Mouse (Mus musculus) liver, embryonic 11.5 days (tissue): Measurements from ENCODE around the gene Rad9a. TPM values are rescaled to one million over a fixed set of nuclear protein-coding genes. Genes with fewer than 3 reads are reported as not detected.

Source experiments
- ATAC-seq: fragments of 200-750 bp; cut with Nextera tagmentation; replicated peaks from 2 replicates; pipeline ENCODE4 v1.8.0; 2017; ENCODE audit warnings: moderate number of reproducible peaks, mild to moderate bottlenecking, moderate TSS enrichment, moderate library complexity; ENCODE audit not compliant: low FRiP score
- DNase-seq: peaks from one replicate; pipeline ENCODE4 v3.0.0-alpha.2; 2017; ENCODE audit warnings: low spot score
- H3K27ac ChIP-seq: fragments of 300-500 bp; sonication (generic); 2 replicates; pipeline ENCODE4 v1.5.1; 2014; ENCODE audit warnings: mild to moderate bottlenecking, low read depth, low read length, control low read depth
- H3K27me3 ChIP-seq: fragments of 300-500 bp; sonication (generic); replicated peaks from 2 replicates; pipeline ENCODE4 v1.6.1; 2014; ENCODE audit warnings: low read length, mixed read lengths; ENCODE audit not compliant: control insufficient read depth, insufficient read depth
- H3K36me3 ChIP-seq: fragments of 300-500 bp; sonication (generic); 2 replicates; pipeline ENCODE4 v1.6.1; 2014; ENCODE audit warnings: mild to moderate bottlenecking, low read length, moderate library complexity, mixed read lengths; ENCODE audit not compliant: control insufficient read depth, insufficient read depth
- H3K4me1 ChIP-seq: fragments of 300-500 bp; sonication (generic); replicated peaks from 2 replicates; pipeline ENCODE4 v1.6.1; 2014; ENCODE audit warnings: low read length, mixed read lengths; ENCODE audit not compliant: control insufficient read depth, insufficient read depth
- H3K4me2 ChIP-seq: fragments of 300-500 bp; sonication (generic); 2 replicates; pipeline ENCODE4 v1.6.1; 2014; ENCODE audit warnings: mild to moderate bottlenecking, control low read depth, moderate library complexity
- H3K4me3 ChIP-seq: fragments of 300-500 bp; sonication (generic); 2 replicates; pipeline ENCODE4 v1.5.1; 2014; ENCODE audit warnings: low read depth, low read length, control low read depth
- H3K9ac ChIP-seq: fragments of 300-500 bp; sonication (generic); 2 replicates; pipeline ENCODE4 v1.6.1; 2014; ENCODE audit warnings: low read depth, low read length, control low read depth
- H3K9me3 ChIP-seq: fragments of 300-500 bp; sonication (generic); 2 replicates; pipeline ENCODE4 v1.6.1; 2016; ENCODE audit warnings: low read length, inconsistent platforms, mixed read lengths; ENCODE audit not compliant: control insufficient read depth
- WGBS: fragments of 180-500 bp; shearing (Covaris S2); extraction: QIAGEN DNeasy Blood & Tissue Kit; methylation state at CpG from one replicate; pipeline ENCODE4 v1.1.7; 2014; 5-methylcytosine and 5-hydroxymethylcytosine counted together
- polyA plus RNA-seq: library from polyadenylated mRNA; unstranded; fragments of >200 nt; fragmentation: Nextera tagmentation; extraction: Ambion mirVana; gene quantifications from 2 replicates; pipeline ENCODE4 v1.2.1, GENCODE M21; 2014

Gene Rad9a
- polyA plus RNA-seq, 1 experiment from 2014 or later = 38.8 TPM

GRCm38 (mm10) chr19:4203604-4204326 is 2.3 kb upstream of the Rad9a start:
- Histone ChIP-seq H3K27me3 (peaks cover 6% of the 10 kb centered on the region; the same call in 1 of the 2 replicates), H3K27ac (0 out of 2 replicates have a peak overlapping the region, but pooled peaks have one; percentile 13), H3K9me3 (no peaks in the 10 kb centered on the region), H3K36me3 (peaks cover 5% of the 10 kb centered on the region; the same call in 1 of the 2 replicates), H3K9ac (no peak overlapping the region), H3K4me1 (peaks cover 19% of the 10 kb centered on the region), H3K4me3 (no peak overlapping the region), H3K4me2 (no peak overlapping the region)
- no peak for DNase-seq
- 51% methylated on average over 13 of the region's 13 CpGs for WGBS
- no peak for ATAC-seq

DNA sequence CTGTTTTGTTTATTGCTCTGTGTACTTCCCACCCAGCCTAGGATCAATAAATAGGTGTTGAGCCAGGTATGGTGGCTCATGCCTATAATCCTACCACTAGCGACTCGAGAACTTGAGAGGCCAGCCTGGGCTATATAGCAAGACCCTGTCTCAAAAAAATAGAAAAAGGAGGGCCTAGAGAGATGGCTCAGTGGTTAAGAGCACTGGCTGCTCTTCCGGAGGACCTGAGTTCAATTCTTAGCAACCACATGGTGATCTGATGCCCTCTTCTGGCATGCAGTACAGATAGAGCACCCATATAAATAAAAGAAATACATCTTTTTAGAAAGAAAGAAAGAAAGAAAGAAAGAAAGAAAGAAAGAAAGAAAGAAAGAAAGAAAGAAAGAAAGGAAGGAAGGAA is 1.7 kb upstream of the Rad9a start:
- H3K4me3 ChIP-seq = no peak overlapping the region
- WGBS = 51% methylated on average over 3 of the region's 3 CpGs
- H3K4me1 ChIP-seq = peaks cover 19% of the 10 kb centered on the region
- peaks cover 6% of the 10 kb centered on the region; the same call in 1 of the 2 replicates for H3K27me3 ChIP-seq
- peaks cover 6% of the 10 kb centered on the region; the same call in 1 of the 2 replicates for H3K36me3 ChIP-seq
- ATAC-seq (no peak), DNase-seq (no peak)
- peak overlapping the region; percentile 28; the same call in 1 of the 2 replicates for H3K27ac ChIP-seq
- no peaks in the 10 kb centered on the region for H3K9me3 ChIP-seq
- no peak overlapping the region for H3K4me2 ChIP-seq
- no peak overlapping the region for H3K9ac ChIP-seq

DNA sequence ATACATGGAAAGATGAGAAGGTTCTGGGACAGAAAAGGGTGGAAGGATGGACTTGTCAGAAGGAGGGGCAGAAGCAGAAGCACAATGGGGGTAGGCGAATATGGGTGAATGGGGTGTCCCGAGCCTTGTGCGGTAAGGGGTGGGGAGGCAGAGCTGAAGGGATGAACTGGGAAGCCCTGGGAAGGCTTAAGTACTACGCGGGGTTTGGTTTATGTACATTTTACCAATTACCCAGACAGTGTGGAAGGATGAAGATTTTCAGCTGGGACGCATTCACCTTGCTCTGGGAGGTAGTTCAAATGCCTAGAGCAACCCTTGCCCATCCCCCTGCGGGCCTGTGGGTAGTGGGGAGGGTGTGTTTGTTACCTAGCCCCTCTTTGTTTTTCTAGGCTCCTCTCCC is 687 bp upstream of the Rad9a start:
- Histone ChIP-seq H3K36me3 (peaks cover 7% of the 10 kb centered on the region; the same call in 1 of the 2 replicates), H3K4me3 (peak overlapping the region; percentile 84), H3K4me1 (peaks cover 19% of the 10 kb centered on the region), H3K27me3 (peaks cover 6% of the 10 kb centered on the region; the same call in 1 of the 2 replicates), H3K4me2 (peak overlapping the region; percentile 94), H3K27ac (peak overlapping the region; percentile 84; the same call in 1 of the 2 replicates), H3K9me3 (no peaks in the 10 kb centered on the region), H3K9ac (peak overlapping the region; percentile 80)
- WGBS = 34% methylated on average over 7 of the region's 7 CpGs
- DNase-seq (no peak), ATAC-seq (no peak)

- H3K4me2 ChIP-seq = no peak overlapping the region
- H3K4me1 ChIP-seq = peaks cover 37% of the 10 kb centered on the region
- H3K9ac ChIP-seq = no peak overlapping the region; the same call in 1 of the 2 replicates
- no peaks in the 10 kb centered on the region for H3K27me3 ChIP-seq
- no peaks in the 10 kb centered on the region for H3K9me3 ChIP-seq
- peak overlapping the region; percentile 50 for H3K27ac ChIP-seq
- 73% methylated on average over 3 of the region's 3 CpGs for whole genome bisulfite sequencing
- DNase-seq (no peak), ATAC-seq (no peak)
- no peak overlapping the region for H3K4me3 ChIP-seq
- peaks cover 44% of the 10 kb centered on the region for H3K36me3 ChIP-seq
Measured at GRCm38 (mm10) chr19:4197180-4197579, 4.3 kb downstream of the Rad9a start.

- Histone ChIP-seq H3K27me3 (no peaks in the 10 kb centered on the region), H3K27ac (no peak overlapping the region), H3K36me3 (peaks cover 44% of the 10 kb centered on the region), H3K4me2 (no peak overlapping the region), H3K9me3 (no peaks in the 10 kb centered on the region), H3K4me3 (no peak overlapping the region), H3K9ac (peak overlapping the region; percentile 23; the same call in 1 of the 2 replicates), H3K4me1 (peaks cover 35% of the 10 kb centered on the region)
- ATAC-seq = no peak
- DNase-seq = no peak
- 64% methylated on average over 5 of the region's 5 CpGs for WGBS
Measured at GRCm38 (mm10) chr19:4196548-4196947, 4.9 kb downstream of the Rad9a start.

DNA sequence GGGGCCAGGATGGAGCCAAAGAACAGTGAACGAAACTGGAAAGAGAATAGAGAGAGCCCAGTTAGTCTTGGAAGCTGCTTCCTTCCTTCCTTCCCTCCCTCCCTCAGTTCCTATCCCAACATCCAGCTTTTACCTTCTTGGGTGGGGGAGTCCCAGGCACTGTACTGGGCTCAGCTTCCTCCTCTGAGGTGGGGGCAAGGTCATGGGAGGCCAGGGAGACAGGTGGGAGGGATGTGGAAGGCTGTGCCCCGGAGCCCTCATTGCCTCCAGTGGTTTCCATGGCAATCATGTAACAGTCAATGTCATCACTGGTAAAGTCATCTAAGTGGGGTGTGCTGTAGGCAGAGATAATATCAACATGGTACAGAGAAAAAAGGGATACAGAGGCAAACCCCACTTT is 5.4 kb downstream of the Rad9a start:
- no peaks in the 10 kb centered on the region for H3K9me3 ChIP-seq
- DNase-seq = no peak
- H3K9ac ChIP-seq = no peak overlapping the region; the same call in 1 of the 2 replicates
- H3K4me3 ChIP-seq = no peak overlapping the region
- WGBS = 72% methylated on average over 2 of the region's 2 CpGs
- peaks cover 40% of the 10 kb centered on the region for H3K4me1 ChIP-seq
- ATAC-seq = no peak
- no peak overlapping the region for H3K4me2 ChIP-seq
- no peaks in the 10 kb centered on the region for H3K27me3 ChIP-seq
- H3K27ac ChIP-seq = no peak overlapping the region
- peaks cover 44% of the 10 kb centered on the region for H3K36me3 ChIP-seq

DNA sequence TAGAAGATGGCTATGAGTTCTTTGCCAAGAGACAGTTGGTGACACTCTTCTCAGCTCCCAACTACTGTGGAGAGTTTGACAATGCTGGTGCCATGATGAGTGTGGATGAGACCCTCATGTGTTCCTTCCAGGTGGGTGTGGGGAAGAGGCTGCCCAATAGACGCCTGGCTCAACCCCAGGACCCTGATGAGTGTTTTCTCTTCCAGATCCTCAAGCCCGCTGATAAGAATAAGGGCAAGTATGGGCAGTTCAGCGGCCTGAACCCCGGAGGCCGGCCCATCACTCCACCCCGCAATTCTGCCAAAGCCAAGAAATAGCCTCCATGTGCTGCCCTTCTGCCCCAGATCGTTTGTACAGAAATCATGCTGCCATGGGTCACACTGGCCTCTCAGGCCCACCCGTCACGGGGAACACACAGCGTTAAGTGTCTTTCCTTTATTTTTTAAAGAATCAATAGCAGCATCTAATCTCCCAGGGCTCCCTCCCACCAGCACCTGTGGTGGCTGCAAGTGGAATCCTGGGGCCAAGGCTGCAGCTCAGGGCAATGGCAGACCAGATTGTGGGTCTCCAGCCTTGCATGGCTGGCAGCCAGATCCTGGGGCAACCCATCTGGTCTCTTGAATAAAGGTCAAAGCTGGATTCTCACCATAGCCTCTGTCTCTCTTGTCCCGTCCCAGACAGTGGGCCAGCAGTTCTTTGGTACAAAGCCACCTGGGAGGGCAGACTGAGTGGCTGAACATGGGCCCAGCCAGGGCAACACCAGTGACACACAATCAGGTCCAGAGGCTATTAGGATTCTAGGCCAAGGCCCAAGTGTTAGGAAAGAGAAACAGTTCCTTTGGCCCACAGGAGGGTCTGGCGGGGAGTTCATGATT is 6.4 kb downstream of the Rad9a start:
- Histone ChIP-seq H3K4me2 (no peak overlapping the region), H3K27me3 (no peaks in the 10 kb centered on the region), H3K9ac (no peak overlapping the region), H3K27ac (no peak overlapping the region), H3K4me1 (peaks cover 39% of the 10 kb centered on the region), H3K36me3 (peaks cover 44% of the 10 kb centered on the region), H3K4me3 (no peak overlapping the region; the same call in 1 of the 2 replicates), H3K9me3 (no peaks in the 10 kb centered on the region)
- whole genome bisulfite sequencing = 81% methylated on average over 12 of the region's 12 CpGs
- ATAC-seq = no peak
- DNase-seq = no peak

DNA sequence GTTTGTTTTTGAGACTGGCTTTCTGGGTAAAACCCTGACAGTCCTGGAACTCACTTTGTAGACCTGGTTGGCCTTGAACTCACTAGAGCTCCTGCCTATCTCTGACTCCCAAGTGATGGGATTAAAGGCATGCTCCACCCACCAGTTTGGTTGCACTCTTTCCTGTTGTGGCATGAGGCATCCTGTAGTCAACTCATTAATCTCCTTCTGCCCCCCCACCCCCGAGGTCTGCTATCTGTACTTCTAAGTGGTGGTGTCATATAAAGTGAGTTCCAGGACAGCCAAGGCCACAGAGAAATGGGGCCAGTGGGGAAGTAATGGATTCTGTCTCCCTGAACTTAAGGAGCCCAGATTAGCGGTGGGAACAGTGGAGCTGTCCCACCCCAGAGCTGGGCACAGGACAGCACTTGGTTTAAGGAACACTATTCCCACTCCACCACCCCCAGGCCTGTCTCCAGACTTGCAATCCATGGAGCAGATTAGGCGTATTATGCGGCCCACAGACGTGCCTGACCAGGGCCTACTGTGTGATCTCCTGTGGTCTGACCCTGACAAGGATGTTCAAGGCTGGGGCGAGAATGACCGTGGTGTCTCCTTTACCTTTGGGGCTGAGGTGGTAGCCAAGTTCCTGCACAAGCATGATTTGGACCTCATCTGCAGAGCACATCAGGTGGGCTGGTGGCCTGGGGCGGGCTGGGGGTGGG is 7.3 kb downstream of the Rad9a start:
- ATAC-seq (no peak), DNase-seq (no peak)
- Histone ChIP-seq H3K9ac (no peak overlapping the region), H3K27me3 (no peaks in the 10 kb centered on the region), H3K9me3 (no peaks in the 10 kb centered on the region), H3K36me3 (peaks cover 41% of the 10 kb centered on the region), H3K27ac (no peak overlapping the region), H3K4me3 (no peak overlapping the region; the same call in 1 of the 2 replicates), H3K4me1 (peaks cover 37% of the 10 kb centered on the region), H3K4me2 (peak overlapping the region; percentile 95)
- WGBS = 82% methylated on average over 8 of the region's 8 CpGs
